Mouse (Mus musculus): Measurements from ENCODE around the gene Uqcrh.
A peak's percentile ranks its signal among the peaks of the same experiment; 100 is the strongest.

Uqcrh gene

GRCm38 (mm10) chr4:116074861-116075620 is at the start of gene Uqcrh, which contains the start of gene Lrrc41:
TSS of gene Uqcrh (minus strand) at chr4:116075071.
TSS of gene Lrrc41 (plus strand) at chr4:116075269.
- DNase-seq (ENCODE audit: extremely low read depth, low read depth): peak; percentile 94

GRCm38 (mm10) chr4:116123602-116124519 is 49.0 kb upstream of the Uqcrh start, which contains the start of the genes Rad54l and Pomgnt1:
TSS of gene Rad54l (minus strand) at chr4:116123690.
TSS of gene Pomgnt1 (plus strand) at chr4:116123840.
- peak; percentile 96 for DNase-seq (ENCODE audit: extremely low read depth, low read depth)

DNA sequence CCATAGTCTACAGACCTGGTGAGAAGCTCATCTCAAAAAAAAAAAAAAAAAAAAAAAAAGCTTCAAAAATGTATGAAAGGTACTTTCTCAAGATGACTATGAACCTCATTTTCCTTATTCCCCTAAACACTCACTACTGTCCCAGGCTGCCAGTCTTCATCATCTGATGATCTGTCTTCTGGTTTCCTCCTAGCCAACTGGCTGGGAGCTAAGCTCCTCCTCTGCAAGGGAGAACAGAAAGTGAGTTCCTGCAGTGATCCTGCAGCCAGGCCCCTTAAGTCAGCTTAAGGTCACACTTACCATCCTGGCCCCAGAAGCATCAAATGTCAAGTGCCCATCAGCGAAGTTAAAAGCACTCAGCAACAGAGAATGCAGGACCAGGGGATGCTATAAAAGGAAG is 47.9 kb upstream of the Uqcrh start:
- peak; percentile 67 for DNase-seq (ENCODE audit: extremely low read depth, low read depth)

DNA sequence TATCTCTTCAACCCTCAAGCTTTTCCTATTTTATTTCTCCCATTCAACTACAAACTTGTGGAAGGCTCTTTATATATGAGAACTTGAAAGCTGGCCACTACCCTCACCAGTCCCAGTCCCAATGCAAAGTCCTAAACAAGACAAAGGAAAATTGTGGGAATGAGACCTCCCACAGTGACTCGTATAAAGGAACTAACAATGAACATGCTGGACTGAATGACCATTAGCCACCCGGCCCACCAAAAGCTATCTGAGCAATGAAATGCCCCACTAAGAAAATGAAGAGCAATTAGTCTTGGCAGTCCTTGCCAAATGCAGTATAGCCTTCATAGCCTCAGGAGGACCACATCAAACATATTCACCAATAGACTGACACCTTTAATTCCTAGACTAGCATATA is 36.6 kb upstream of the Uqcrh start:
- DNase-seq (ENCODE audit: extremely low read depth, low read depth): no peak

- DNase-seq (ENCODE audit: extremely low read depth, low read depth): no peak
Measured at GRCm38 (mm10) chr4:116110695-116111094, 35.8 kb upstream of the Uqcrh start.

- no peak for DNase-seq (ENCODE audit: extremely low read depth, low read depth)
Measured at GRCm38 (mm10) chr4:116105278-116105677, 30.4 kb upstream of the Uqcrh start.

- DNase-seq (ENCODE audit: extremely low read depth, low read depth): peak; percentile 32
Measured at GRCm38 (mm10) chr4:116100959-116101358, 26.1 kb upstream of the Uqcrh start.

DNA sequence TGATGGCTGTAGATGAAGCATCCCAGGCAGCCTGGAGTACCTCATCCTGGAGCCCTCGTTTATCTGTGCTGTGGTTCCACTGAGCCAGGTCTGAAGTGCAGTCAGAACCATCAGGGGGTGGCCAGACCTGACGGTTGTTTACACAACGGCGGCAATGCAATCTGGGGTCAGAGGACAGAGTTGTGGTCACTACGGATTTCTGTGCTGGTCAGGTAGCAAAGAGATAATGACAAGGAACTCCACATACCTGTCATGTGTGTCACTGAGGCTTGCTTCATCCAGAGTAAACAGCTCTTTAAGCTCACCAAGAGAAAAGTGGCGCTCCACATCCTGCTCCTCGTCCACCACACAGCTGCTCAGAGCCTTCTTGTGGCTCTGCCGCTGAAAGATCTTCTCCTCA is 22.3 kb upstream of the Uqcrh start:
- no peak for DNase-seq (ENCODE audit: extremely low read depth, low read depth)

DNA sequence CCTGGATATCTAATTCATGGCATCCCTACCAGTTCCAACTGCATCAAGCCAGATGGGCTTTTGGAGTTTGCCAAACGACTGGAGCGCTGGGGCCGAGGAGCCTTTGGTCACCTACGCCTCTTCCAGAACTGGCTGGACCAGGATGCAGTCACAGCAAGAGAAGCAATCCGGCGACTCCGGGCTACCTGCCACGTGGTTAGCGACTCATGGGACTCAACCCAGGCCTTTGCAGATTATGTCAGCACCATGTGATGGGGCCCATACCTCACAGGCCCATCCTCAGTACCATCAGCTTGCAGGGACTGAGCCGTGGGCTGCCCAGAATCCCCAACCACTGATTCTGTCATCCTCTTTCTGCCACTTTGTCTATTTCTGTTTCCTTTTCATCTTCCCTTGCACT is 21.4 kb upstream of the Uqcrh start:
- DNase-seq (ENCODE audit: extremely low read depth, low read depth): no peak

DNA sequence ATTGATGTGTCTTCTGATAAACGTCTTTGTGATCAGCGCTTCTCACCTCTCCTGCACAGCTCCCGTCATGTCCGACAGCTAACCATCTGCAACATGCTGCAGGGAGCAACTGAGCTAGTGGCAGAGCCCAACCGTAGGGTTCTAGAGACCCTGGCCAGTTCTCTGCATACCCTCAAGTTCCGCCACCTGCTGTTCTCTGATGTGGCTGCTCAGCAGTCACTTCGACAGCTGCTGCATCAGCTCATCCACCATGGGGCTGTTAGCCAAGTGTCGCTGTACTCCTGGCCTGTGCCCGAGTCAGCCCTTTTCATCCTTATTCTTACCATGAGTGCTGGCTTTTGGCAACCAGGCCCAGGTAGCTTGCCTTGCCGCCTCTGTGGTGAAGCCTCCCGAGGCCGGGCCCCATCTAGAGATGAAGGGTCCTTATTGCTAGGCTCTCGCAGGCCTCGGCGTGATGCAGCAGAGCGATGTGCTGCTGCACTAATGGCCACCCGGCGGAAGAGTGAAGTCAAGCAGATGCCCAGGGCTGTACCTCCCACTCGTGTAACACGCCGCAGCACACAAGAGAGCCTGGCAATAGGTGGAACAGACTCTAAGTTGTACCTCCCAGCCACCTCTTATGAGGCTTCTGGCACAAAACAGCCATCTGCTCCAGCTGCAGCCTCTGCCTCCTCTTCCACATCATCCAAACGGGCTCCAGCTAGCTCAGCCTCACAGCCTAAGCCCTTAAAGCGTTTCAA is 13.8 kb upstream of the Uqcrh start:
- DNase-seq (ENCODE audit: extremely low read depth, low read depth): no peak

DNA sequence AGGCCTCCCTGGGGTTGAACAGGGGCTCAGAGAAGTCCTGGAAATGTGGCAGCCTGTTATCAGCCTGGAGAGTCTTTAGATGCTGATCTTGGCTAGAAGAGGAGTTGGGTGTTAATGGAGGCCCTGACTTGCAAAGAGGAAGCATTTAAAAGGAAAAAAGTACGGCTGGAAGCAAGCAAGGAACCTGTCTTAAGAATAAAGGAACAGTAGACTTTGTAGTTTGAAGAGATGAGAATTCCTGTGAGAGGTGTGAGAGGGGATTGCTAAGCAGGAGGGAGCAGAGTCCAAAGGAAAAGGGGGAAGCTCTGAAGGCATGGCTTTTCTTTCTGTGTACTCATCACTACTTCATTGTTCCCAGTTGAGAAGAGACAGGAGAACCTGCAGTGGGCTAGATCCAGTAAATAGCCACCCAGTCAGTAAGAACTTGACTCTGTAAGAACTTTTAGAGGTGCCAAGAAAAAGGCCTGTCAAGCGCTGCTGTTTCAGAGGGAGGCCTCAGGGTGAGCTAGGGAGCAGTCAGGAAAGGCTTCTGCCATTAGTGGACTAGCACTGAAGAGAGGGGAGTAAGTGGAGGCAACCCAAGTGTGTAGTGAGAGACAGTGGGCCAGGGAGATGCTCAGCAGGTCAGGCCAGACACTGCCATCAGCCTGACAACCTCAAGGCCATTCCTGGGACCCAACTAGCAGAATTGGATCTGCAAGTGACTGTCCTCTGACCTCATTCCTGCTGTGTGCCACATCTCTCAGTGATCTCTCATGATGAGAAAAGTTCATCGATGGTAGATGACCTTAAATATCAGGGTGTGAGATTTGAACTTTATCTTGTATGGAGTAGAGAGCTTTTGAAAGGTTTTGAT is 2.6 kb upstream of the Uqcrh start:
- DNase-seq (ENCODE audit: extremely low read depth, low read depth): no peak

GRCm38 (mm10) chr4:116076369-116077231 is 1.7 kb upstream of the Uqcrh start:
- DNase-seq (ENCODE audit: extremely low read depth, low read depth): no peak

DNA sequence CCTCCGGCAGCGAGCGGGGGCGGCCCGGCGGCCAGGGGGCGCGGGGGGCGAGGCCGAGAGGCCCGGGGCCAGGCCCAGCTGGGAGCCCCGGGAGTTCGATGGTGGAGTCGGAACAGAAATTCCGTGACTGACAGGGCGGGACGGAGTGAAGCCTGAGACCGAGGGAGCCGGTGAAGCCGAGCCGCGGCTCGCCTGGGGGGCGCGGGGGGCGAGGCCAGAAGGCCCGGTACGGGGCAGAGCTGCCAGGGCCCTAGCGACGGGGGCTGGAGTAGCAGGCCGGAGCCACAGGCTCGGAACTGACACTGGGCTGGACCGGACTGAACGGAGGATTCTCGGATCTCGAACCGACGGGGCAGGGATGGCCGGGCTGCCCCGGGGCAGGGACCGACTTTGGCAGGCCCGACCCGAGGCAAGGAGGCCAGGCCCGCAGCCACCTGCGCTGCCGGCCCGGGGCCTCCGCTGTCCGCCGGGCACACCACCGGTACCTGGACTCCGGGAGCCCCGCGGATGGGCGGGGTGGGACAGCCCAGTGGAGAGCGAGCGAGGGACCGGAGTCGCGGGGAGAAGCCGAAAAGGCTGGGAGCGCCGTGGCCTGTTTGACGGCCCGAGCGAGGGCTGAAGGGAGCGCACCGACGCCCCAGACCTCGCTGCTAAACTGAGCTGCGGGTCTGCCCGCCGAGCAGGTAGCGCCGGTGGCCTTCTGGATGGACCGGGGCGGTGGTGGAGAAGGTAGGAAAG is 929 bp upstream of the Uqcrh start:
- no peak for DNase-seq (ENCODE audit: extremely low read depth, low read depth)

- DNase-seq (ENCODE audit: extremely low read depth, low read depth): peak; percentile 64
Measured at GRCm38 (mm10) chr4:116074145-116074675, 661 bp downstream of the Uqcrh start.

GRCm38 (mm10) chr4:116073146-116073545 is 1.7 kb downstream of the Uqcrh start:
- peak; percentile 33 for DNase-seq (ENCODE audit: extremely low read depth, low read depth)

DNA sequence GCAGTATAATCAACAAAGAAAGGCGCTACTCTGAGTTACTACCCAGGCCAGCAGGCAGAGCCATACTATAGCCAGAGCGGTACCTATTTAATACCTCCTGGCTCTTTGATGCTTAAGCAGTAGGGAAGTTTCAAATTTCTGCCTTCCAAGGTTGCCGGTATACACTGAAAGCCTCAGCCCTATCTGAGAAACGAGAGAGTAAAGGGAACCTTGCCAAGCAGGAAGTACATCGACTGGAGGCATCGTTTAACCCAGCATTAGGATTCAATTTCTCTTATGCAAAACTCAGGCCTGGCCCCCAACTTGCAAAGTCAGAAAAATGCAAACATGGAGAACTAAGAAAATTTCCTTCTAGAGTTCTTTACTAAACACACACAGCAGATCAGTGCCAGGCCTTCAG is 4.8 kb downstream of the Uqcrh start:
- DNase-seq (ENCODE audit: extremely low read depth, low read depth): no peak

DNA sequence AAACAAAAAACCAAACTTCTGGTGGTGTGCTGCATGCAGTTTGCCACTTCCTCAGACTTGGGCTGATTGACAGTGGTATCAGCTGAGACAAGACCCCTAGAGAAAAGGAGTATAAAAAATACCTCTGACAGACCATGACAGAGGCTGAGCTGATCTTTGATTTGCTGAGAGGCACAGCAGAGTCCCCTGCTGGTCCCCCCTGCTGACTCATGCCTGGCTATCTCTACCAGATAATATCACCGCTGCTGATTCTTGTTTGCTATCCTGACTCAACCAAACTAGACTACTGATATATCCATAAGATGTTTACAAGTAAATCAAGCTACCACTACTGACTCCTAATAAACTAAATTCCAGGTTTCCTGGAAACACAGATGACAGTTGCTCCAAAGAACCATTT is 11.0 kb downstream of the Uqcrh start:
- no peak for DNase-seq (ENCODE audit: extremely low read depth, low read depth)

GRCm38 (mm10) chr4:116059012-116059726 is 15.7 kb downstream of the Uqcrh start:
- DNase-seq (ENCODE audit: extremely low read depth, low read depth): no peak

All from MEL-GATA-1-ER (cell line).